Mouse (Mus musculus) cerebellum, adult 2 months (tissue): ENCODE data around the gene Gas2. TPM values are rescaled to one million over a fixed set of nuclear protein-coding genes. Genes with fewer than 3 reads are reported as not detected.
A peak's percentile ranks its signal among the peaks of the same experiment; 100 is the strongest.

ENCODE experiments used
- DNase-seq, 2 experiments: peaks; one replicate each; pipeline ENCODE4 v3.0.0; 2021
- H3K27ac ChIP-seq: fragments of 200-500 bp; 2 replicates; pipeline ENCODE4 v1.5.1; 2012; ENCODE audit warnings: low read length, control low read depth, inconsistent platforms; ENCODE audit not compliant: insufficient read depth
- H3K27me3 ChIP-seq: fragments of 200-500 bp; 2 replicates; pipeline ENCODE4 v1.6.1; 2012; ENCODE audit warnings: inconsistent platforms, mild to moderate bottlenecking, low read length, moderate library complexity; ENCODE audit not compliant: control insufficient read depth, insufficient read depth
- H3K4me1 ChIP-seq: fragments of 200-500 bp; 2 replicates; pipeline ENCODE4 v1.6.1; 2011; ENCODE audit warnings: low read length; ENCODE audit not compliant: control insufficient read depth, insufficient read depth
- H3K4me3 ChIP-seq: fragments of 200-500 bp; replicated peaks from 2 replicates; pipeline ENCODE3; 2011; ENCODE audit warnings: mild to moderate bottlenecking, low read depth, low read length, control low read depth; ENCODE audit not compliant: insufficient read depth
- CTCF ChIP-seq: fragments of 200-500 bp; IDR thresholded peaks from 2 replicates; pipeline ENCODE4 v1.5.1; 2011; ENCODE audit warnings: low read depth, mild to moderate bottlenecking, control low read depth, low read length, moderate library complexity, borderline replicate concordance; ENCODE audit not compliant: insufficient read depth
- POLR2A ChIP-seq: fragments of 200-500 bp; IDR thresholded peaks from 2 replicates; pipeline ENCODE4 v1.6.1; 2011; ENCODE audit warnings: low read length, control low read depth, borderline replicate concordance; ENCODE audit not compliant: insufficient read depth
- WGBS: fragments of 180-500 bp; shearing (Covaris S2); methylation state at CpG from one replicate; pipeline ENCODE4 v1.1.7; 2018; 5-methylcytosine and 5-hydroxymethylcytosine counted together
- polyA plus RNA-seq: library from polyadenylated mRNA; depleted of rRNA; stranded (reverse); fragments of >200 nt; gene quantifications from 2 replicates; pipeline ENCODE4 v1.2.3, GENCODE M21; 2012

Gene Gas2
- polyA plus RNA-seq, 1 experiment: 11.1 TPM

DNA sequence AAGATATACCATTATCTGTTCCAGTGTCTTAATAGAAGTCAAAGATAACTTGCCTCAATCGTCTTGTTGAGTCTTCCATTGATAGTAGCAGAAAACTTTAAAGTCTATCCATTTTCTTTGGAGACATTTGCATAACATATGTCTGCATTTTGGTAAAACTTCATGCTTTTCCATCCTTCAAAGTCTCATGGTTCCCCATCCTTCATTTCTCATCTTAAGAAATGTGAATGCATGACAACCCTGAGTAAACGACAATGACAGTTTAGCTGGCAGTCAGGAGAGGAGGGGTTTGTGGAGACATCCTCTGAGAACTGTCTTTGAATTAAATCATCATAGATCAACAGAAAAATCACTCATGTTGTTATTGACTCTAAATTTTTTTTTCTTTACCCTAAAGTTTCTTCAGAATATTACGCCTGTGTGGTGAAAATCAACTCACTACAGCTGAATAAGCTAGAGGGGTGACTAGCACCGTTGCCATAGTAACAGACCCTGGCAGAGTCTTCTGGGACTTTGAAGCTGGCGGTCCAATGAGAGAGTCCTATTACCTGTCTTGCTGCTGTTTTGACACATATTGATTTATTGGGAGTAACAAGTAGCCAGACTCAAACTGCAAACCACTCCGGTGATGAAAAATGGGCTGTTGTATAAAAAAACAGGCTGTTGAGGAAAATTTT is 99.0 kb downstream of the Gas2 start:
- no peak overlapping the region for H3K27ac ChIP-seq
- no peak overlapping the region for H3K4me3 ChIP-seq
- WGBS: 70% methylated on average over 6 of the region's 6 CpGs
- TF ChIP-seq CTCF (no peak), POLR2A (no peak)
- DNase-seq: no peak
- H3K27me3 ChIP-seq: no peaks in the 10 kb centered on the region
- H3K4me1 ChIP-seq: no peaks in the 10 kb centered on the region

DNA sequence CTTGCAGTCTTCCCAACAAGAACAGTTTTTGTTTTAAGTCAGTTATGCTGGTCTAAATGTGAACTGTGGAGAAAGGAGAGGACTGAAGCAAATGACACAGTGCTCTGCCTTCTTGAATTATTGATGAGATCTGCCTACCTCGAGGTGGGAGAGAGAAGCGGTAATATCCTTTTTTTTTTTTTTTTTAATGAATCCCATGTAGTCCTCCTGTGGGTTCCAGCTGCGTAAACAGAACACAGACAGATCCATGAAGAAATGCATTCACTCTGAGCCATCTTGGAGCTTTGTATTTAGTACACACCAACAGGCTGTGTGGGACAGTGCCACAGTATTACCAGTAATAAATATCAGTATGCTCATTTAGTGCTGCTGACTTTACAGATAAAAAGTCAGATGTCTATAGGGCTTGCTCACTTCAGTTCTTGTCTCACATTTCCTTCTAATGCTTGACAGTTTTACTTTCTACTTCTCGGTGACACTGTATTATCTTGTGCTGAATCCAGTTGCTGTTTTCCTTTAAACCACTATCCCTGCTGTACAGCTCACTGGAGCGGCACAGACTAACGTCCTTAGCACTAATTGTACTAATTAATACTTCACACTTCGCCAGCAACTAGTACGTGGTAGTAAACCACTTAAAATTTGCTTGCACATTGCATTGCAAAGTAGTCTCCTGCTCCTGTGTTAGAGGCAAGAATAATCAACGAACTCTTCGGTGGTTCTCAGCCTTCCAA is 100.6 kb downstream of the Gas2 start:
- Histone ChIP-seq H3K27ac (no peak overlapping the region), H3K4me1 (no peaks in the 10 kb centered on the region), H3K4me3 (no peak overlapping the region), H3K27me3 (no peaks in the 10 kb centered on the region)
- TF ChIP-seq CTCF (no peak), POLR2A (no peak)
- DNase-seq: no peak
- WGBS: 64% methylated on average over 10 of the region's 10 CpGs

GRCm38 (mm10) chr7:51964681-51965080 is 102.9 kb downstream of the Gas2 start:
- no peak overlapping the region for H3K4me3 ChIP-seq
- H3K4me1 ChIP-seq: no peaks in the 10 kb centered on the region
- no peaks in the 10 kb centered on the region for H3K27me3 ChIP-seq
- H3K27ac ChIP-seq: no peak overlapping the region
- no peak for DNase-seq
- WGBS: 93% methylated on average over 7 of the region's 7 CpGs
- no peak for TF ChIP-seq POLR2A
- TF ChIP-seq CTCF: no peak

DNA sequence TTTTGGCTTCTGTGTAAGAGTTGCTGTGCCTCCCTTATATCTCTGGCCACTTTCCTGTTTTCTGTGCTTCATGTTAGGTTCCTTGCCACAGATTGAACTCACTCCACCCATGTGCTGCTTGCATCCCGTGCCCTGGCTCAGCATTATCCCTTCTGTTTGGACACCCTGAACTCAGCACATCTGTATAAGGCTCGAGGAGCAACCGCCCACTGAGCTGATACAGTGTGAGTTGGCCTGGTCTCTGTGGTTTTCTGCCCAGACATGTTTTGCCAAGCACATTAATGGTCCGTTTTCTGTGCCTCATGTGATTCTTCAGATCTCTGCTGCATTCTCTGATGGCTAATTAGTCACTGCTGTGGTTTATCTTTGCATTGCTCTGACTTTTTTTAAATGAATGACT is 105.8 kb downstream of the Gas2 start:
- H3K4me3 ChIP-seq: no peak overlapping the region
- no peak overlapping the region for H3K27ac ChIP-seq
- no peak for DNase-seq
- H3K4me1 ChIP-seq: no peaks in the 10 kb centered on the region
- TF ChIP-seq POLR2A: no peak
- no peak for TF ChIP-seq CTCF
- H3K27me3 ChIP-seq: no peaks in the 10 kb centered on the region
- WGBS: 59% methylated on average over 4 of the region's 4 CpGs

DNA sequence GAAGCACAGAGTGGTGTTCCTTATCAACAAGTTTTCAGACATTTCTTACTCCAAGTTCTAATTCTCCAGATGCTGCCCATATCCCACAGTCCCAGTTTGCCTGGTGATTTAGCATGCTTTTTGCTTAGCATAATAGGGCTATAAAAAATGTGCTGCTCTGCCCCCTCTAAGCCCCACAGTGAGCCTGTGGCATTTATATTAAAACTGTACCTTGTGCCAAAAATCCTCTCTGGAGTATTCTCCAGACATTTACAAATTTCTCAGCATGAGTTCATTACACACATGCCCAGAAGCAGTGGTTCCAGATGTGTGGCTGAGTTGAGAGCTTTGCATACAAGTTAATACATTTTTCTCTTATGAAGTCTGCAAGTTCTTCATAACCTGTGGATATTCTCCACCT is 107.6 kb downstream of the Gas2 start:
- TF ChIP-seq CTCF: no peak
- no peaks in the 10 kb centered on the region for H3K27me3 ChIP-seq
- DNase-seq: no peak
- H3K4me1 ChIP-seq: no peaks in the 10 kb centered on the region
- H3K4me3 ChIP-seq: no peak overlapping the region
- no peak overlapping the region for H3K27ac ChIP-seq

GRCm38 (mm10) chr7:51972252-51972855 is 110.5 kb downstream of the Gas2 start:
- TF ChIP-seq POLR2A: no peak
- TF ChIP-seq CTCF: peak; percentile 69
- Histone ChIP-seq H3K27me3 (no peaks in the 10 kb centered on the region), H3K27ac (no peak overlapping the region)

DNA sequence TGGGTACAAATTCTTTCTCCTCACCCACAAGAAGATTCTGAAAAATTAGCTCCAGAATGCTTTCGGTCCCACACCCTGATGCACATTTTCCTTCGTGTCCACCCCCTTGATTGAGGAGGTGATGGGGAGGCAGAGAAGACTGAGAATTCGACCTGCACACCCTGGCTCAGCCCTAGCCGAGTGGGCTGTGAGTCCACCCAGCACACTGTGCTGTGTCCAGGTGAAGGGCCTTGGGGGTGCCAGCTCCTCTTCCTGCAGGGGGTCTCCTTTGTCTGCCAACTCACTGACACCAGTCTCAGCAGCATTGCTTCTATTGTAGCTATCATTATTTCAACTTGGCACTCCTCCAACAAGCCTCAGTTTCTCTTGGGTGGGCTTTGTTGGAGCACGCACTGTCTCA is 111.3 kb downstream of the Gas2 start:
- WGBS: 72% methylated on average over 5 of the region's 5 CpGs
- DNase-seq: peak in 1 of 2 experiments; percentile 3
- H3K27ac ChIP-seq: no peak overlapping the region
- TF ChIP-seq POLR2A: no peak
- TF ChIP-seq CTCF: no peak
- H3K4me3 ChIP-seq: no peak overlapping the region
- H3K27me3 ChIP-seq: no peaks in the 10 kb centered on the region
- H3K4me1 ChIP-seq: no peaks in the 10 kb centered on the region

More at GRCm38 (mm10) chr7:51972252-51972855, 110.5 kb downstream of the Gas2 start:
- Histone ChIP-seq H3K4me3 (no peak overlapping the region), H3K4me1 (no peaks in the 10 kb centered on the region)
- WGBS: 37% methylated on average over 6 of the region's 6 CpGs
- peak; percentile 38 to 43 for DNase-seq

GRCm38 (mm10) chr7:51973526-51973925 is 111.7 kb downstream of the Gas2 start:
- Histone ChIP-seq H3K4me3 (no peak overlapping the region), H3K27me3 (no peaks in the 10 kb centered on the region), H3K4me1 (no peaks in the 10 kb centered on the region), H3K27ac (no peak overlapping the region)
- WGBS: 79% methylated on average over 2 of the region's 2 CpGs
- no peak for DNase-seq
- TF ChIP-seq CTCF: no peak
- TF ChIP-seq POLR2A: no peak
